Mouse (Mus musculus) forebrain, embryonic 14.5 days (tissue): ENCODE measurements around the gene Fam205a1. TPM values are rescaled to one million over a fixed set of nuclear protein-coding genes. Genes with fewer than 3 reads are reported as not detected.
A peak's percentile ranks its signal among the peaks of the same experiment; 100 is the strongest.

ENCODE experiments used
- ATAC-seq: fragments of 200-750 bp; cut with Nextera tagmentation; 2 replicates; pipeline ENCODE4 v1.8.0; 2017; ENCODE audit warnings: mild to moderate bottlenecking, moderate library complexity
- DNase-seq: peaks from one replicate; pipeline ENCODE4 v3.0.0-alpha.2; 2015; ENCODE audit warnings: low spot score
- H3K27ac ChIP-seq: fragments of 300-500 bp; sonication (generic); 2 replicates; pipeline ENCODE4 v1.5.1; 2014; ENCODE audit warnings: low read depth, mild to moderate bottlenecking, control low read depth, low read length, moderate library complexity
- H3K27me3 ChIP-seq: fragments of 300-500 bp; sonication (generic); replicated peaks from 2 replicates; pipeline ENCODE4 v1.6.1; 2014; ENCODE audit warnings: low read length, control low read depth, mixed read lengths; ENCODE audit not compliant: control insufficient read depth, insufficient read depth
- H3K36me3 ChIP-seq: fragments of 300-500 bp; sonication (generic); 2 replicates; pipeline ENCODE4 v1.6.1; 2014; ENCODE audit warnings: low read length, control low read depth; ENCODE audit not compliant: control insufficient read depth, insufficient read depth
- H3K4me1 ChIP-seq: fragments of 300-500 bp; sonication (generic); 2 replicates; pipeline ENCODE4 v1.6.1; 2014; ENCODE audit warnings: antibody characterized with exemption, low read length, control low read depth; ENCODE audit not compliant: control insufficient read depth, insufficient read depth
- H3K4me2 ChIP-seq: fragments of 300-500 bp; sonication (generic); 2 replicates; pipeline ENCODE4 v1.6.1; 2014; ENCODE audit warnings: mild to moderate bottlenecking, control low read depth, low read length
- H3K4me3 ChIP-seq: fragments of 300-500 bp; sonication (generic); 2 replicates; pipeline ENCODE4 v1.5.1; 2014; ENCODE audit warnings: low read depth, low read length, control low read depth
- H3K9ac ChIP-seq: fragments of 300-500 bp; sonication (generic); 2 replicates; pipeline ENCODE4 v1.6.1; 2014; ENCODE audit warnings: mild to moderate bottlenecking, low read length, control low read depth, moderate library complexity
- H3K9me3 ChIP-seq: fragments of 300-500 bp; sonication (generic); replicated peaks from 2 replicates; pipeline ENCODE4 v1.6.1; 2016; ENCODE audit warnings: low read length, control low read depth, mixed read lengths; ENCODE audit not compliant: control insufficient read depth
- WGBS: fragments of 180-500 bp; shearing (Covaris S2); extraction: QIAGEN DNeasy Blood & Tissue Kit; methylation state at CpG from one replicate; pipeline ENCODE4 v1.1.7; 2014; 5-methylcytosine and 5-hydroxymethylcytosine counted together
- polyA plus RNA-seq: library from polyadenylated mRNA; unstranded; fragments of >200 nt; fragmentation: Nextera tagmentation; extraction: Ambion mirVana; gene quantifications from 2 replicates; pipeline ENCODE4 v1.2.1, GENCODE M21; 2014

The Fam205a1 gene
- polyA plus RNA-seq, 1 experiment from 2014 or later = not detected

DNA sequence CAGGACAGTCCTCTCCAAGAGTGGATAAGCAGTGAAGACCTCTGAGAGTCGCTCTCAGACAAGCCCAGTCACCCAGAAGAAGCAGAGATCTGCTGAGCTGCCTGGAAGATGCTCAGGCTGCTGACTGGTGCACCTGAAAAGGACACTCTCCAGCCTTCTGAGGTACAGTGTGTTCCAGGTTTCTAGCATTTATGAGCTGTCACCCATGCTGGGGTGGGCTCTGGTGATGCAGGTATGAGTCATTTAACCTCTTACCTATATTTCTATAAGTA, 26.9 kb upstream of the Fam205a1 start:
- no peak for DNase-seq

DNA sequence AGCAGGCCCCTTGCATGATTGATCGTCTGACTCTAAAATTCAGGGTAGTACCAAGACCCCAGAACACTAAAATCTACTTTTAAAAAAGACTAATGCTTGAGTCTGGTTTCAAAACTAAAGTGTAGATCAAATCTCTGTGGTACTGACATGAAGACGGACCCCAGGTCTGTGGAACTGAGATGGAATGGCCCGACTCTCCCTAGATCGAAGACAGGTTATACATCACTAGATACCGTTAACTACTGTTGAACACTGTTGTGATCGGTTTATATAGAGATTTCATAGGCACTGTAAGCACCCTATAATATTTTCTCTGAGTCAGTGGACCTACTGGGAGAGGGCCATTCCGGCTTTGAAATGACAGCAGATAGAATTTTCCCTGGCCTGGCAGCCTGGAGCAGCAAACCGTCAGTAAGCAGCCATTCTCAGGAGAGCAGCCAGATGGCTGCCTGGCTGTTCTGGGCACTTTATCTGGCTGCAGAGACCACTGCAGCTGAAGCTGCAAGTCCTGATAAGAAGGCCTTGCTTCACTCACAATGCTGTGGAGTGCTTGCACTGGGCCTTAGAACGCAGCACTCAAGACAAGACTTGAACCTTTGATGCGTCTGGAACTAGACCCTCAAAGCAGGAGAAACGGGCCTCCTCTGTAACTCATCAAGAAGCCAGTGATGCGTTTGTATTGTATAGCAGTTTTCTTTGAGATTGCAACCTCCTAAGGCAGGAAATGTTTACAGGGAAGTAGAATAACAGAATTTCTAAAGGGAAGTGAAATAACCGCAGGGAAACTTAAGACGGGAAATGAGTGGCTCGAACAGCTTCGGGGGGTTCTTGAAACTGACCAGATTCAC, 26.4 kb upstream of the Fam205a1 start:
- H3K27ac ChIP-seq = no peak overlapping the region

More for the DNA sequence above, 26.9 kb upstream of the Fam205a1 start:
- H3K4me2 ChIP-seq = no peak overlapping the region
- ATAC-seq = no peak
- no peak overlapping the region for H3K4me3 ChIP-seq
- H3K36me3 ChIP-seq = no peaks in the 10 kb centered on the region
- H3K4me1 ChIP-seq = no peaks in the 10 kb centered on the region
- H3K9ac ChIP-seq = no peak overlapping the region
- H3K9me3 ChIP-seq = no peaks in the 10 kb centered on the region
- H3K27me3 ChIP-seq = no peaks in the 10 kb centered on the region
- H3K27ac ChIP-seq = no peak overlapping the region
- 15% methylated on average over 1 of the region's 1 CpGs for WGBS

DNA sequence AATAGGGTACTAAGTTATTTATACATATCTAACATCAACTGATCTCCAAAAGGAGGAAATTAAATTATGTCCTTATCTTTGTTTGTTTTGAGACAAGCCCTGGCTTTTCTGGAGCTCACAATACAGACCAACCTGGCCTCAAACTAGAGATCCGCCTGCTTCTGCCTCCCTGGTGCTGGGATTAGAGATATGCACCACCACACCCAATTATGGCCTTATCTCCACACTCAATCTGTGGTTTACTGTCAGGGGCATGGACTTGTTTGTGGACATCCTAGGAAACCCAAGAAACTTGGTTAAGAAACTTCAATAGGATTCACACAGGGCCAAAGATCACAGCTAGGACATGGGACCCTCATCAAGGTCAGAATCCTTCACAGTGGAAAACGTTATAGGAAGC, 24.0 kb upstream of the Fam205a1 start:
- Histone ChIP-seq H3K27me3 (no peaks in the 10 kb centered on the region), H3K4me1 (no peaks in the 10 kb centered on the region), H3K9ac (no peak overlapping the region), H3K36me3 (no peaks in the 10 kb centered on the region), H3K4me2 (no peak overlapping the region), H3K27ac (no peak overlapping the region), H3K9me3 (no peaks in the 10 kb centered on the region), H3K4me3 (no peak overlapping the region)
- ATAC-seq = no peak
- DNase-seq = no peak
- WGBS = 86% methylated on average over 2 of the region's 2 CpGs

More for the DNA sequence above, 26.4 kb upstream of the Fam205a1 start:
- DNase-seq (no peak), ATAC-seq (no peak)
- Histone ChIP-seq H3K27me3 (no peaks in the 10 kb centered on the region), H3K9ac (no peak overlapping the region), H3K9me3 (no peaks in the 10 kb centered on the region), H3K36me3 (no peaks in the 10 kb centered on the region), H3K4me1 (no peaks in the 10 kb centered on the region), H3K4me3 (no peak overlapping the region), H3K4me2 (no peak overlapping the region)
- WGBS = 88% methylated on average over 16 of the region's 16 CpGs

DNA sequence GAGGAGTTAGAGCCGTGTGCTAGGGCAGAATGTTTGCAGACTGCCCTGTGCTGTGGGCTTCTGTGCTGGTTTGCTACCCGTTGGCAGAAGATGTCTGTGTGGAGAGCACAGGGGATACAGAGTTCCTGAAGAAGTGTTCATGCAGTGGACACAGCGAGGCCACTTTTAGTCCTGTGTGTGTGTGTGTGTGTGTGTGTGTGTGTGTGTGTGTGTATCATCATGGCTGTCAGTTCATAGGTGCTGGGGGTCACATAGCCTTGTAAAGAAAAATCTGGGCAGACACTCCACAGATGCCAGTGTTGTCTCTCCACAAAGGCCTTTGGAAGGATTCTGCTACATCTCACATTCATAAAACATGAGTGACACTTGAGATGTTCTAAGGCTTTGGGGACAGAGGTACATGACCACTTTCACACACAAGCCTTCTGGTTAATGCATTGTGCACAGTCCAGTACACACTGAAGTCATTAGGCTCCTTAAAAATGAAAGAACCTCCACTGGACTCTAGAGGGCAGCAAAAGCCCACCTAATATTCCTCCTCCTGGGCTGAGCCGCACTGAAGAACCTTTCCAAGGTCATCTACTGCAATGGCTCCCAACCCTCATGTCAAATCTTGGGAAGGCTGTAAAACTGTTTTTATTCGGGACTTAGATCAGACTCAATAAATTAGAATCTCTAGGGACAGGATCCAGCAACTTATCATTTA, 23.1 kb upstream of the Fam205a1 start:
- Histone ChIP-seq H3K36me3 (no peaks in the 10 kb centered on the region), H3K27ac (no peak overlapping the region), H3K4me2 (no peak overlapping the region), H3K9me3 (no peaks in the 10 kb centered on the region), H3K27me3 (no peaks in the 10 kb centered on the region), H3K9ac (no peak overlapping the region), H3K4me3 (no peak overlapping the region), H3K4me1 (no peaks in the 10 kb centered on the region)
- peak; percentile 88 for DNase-seq
- WGBS = 36% methylated on average over 5 of the region's 5 CpGs
- ATAC-seq = peak; percentile 95

DNA sequence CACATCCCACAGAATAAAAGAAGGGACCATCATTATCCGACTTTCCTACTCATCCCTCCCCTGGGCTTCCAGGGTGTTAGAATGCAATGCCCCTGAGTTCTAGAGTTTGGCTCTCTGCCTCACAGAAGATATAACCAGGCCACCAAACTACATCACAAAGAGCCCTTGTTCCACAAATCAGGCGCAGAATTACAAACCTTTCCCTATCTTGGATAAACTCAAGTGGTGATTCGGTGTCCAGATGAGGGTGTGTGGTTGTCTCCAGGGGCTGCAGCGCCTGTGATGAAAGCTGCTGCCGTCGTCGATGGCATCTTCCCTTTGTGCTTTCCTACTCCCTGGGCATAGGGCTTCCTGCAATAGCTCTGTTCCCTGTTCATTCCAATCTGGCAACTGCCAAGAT, 20.4 kb upstream of the Fam205a1 start, which contains the start of gene Fam205c:
TSS of gene Fam205c (minus strand) at position 101 of the 400 bp plus-strand sequence.
- Histone ChIP-seq H3K9me3 (no peaks in the 10 kb centered on the region), H3K4me1 (no peaks in the 10 kb centered on the region), H3K27me3 (no peaks in the 10 kb centered on the region), H3K4me3 (no peak within 1 kb of the TSS), H3K4me2 (no peak within 1 kb of the TSS), H3K36me3 (no peaks in the 10 kb centered on the region), H3K27ac (no peak within 1 kb of the TSS), H3K9ac (no peak within 1 kb of the TSS)
- WGBS = 87% methylated on average over 7 of the region's 7 CpGs
- ATAC-seq (no peak), DNase-seq (no peak)

DNA sequence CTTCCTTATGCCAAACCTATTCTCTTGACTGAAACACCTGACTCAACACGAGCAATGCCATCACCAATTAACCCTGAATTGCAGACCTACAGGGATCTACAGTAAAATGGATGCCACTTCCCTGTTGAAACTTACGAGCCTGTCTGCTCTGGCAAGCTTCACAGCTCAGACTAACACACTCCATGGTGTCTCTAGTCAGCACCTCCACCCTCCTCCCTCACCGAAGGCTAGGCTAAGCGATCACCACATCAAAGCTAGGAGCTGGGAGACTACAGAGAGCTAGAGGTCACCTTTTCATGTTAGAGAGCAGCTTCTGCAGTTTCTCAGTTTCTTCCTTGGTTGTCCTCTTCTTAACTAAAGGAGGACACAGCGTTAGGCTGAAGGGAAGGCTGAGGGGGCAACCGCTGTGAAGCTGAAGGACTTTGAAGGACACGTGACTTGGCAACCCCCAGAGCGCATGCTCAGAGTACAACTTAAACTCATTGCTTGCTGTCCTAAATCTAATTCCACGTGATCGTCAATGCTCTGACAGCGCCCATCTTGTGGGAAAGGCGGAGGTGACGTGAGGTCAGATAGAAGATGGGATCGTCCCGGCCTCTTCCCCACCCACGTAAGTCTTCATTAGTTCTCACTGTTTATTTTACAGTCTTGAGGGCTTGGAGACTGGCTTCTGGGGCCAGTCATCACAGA, 19.2 kb upstream of the Fam205a1 start:
- no peak overlapping the region for H3K4me3 ChIP-seq
- H3K4me1 ChIP-seq = no peaks in the 10 kb centered on the region
- H3K4me2 ChIP-seq = no peak overlapping the region
- H3K9me3 ChIP-seq = no peaks in the 10 kb centered on the region
- DNase-seq = no peak
- H3K27me3 ChIP-seq = no peaks in the 10 kb centered on the region
- no peaks in the 10 kb centered on the region for H3K36me3 ChIP-seq
- ATAC-seq = no peak
- WGBS = 88% methylated on average over 16 of the region's 16 CpGs
- no peak overlapping the region for H3K27ac ChIP-seq
- H3K9ac ChIP-seq = no peak overlapping the region

DNA sequence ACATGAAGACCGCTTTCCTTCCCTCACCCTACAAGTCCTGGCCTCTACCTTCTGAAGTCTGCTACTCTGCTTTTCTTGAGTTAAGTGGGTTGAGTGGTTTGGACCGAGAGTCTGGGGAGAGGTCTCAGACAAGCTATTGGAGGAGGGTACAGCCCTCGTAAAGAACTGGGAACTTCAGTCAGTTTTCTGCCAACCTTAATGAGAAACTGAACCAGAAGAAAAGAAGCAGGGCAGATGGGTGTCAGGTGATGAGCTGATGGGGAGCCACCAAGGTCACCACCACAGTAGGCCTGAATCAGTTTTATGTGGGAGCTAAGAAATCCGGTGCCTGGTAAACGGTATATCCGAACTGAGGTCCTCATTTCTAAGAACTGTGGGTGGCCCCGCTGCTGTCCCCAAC, 18.5 kb upstream of the Fam205a1 start:
- 95% methylated on average over 7 of the region's 7 CpGs for WGBS
- H3K27me3 ChIP-seq = no peaks in the 10 kb centered on the region
- no peaks in the 10 kb centered on the region for H3K36me3 ChIP-seq
- DNase-seq (no peak), ATAC-seq (no peak)
- no peaks in the 10 kb centered on the region for H3K4me1 ChIP-seq
- no peak overlapping the region for H3K4me2 ChIP-seq
- H3K9ac ChIP-seq = no peak overlapping the region
- H3K9me3 ChIP-seq = no peaks in the 10 kb centered on the region
- no peak overlapping the region for H3K4me3 ChIP-seq
- H3K27ac ChIP-seq = no peak overlapping the region

DNA sequence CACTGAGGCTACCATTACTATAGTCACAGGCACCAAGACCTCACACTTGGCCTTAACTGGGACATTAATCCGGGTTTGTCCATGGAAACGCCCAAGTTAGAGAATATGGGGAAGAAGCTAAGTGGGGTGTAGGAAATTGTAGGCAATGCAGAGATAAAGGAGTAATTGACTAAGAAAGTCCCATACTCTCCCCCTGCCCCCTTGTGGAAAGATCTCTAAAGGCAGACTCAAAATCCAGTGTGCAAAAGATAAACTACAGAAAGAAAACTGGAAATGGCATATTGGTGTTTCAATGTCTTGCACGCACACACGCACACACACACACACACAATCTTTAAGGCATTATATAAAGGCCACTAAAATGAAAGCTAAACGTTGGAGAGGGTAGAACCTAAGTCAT, 17.1 kb upstream of the Fam205a1 start:
- 83% methylated on average over 5 of the region's 5 CpGs for WGBS
- H3K36me3 ChIP-seq = no peaks in the 10 kb centered on the region
- no peak overlapping the region for H3K4me2 ChIP-seq
- H3K9me3 ChIP-seq = no peaks in the 10 kb centered on the region
- H3K4me3 ChIP-seq = no peak overlapping the region
- H3K27me3 ChIP-seq = no peaks in the 10 kb centered on the region
- no peak overlapping the region for H3K27ac ChIP-seq
- H3K4me1 ChIP-seq = no peaks in the 10 kb centered on the region
- DNase-seq (no peak), ATAC-seq (no peak)
- no peak overlapping the region for H3K9ac ChIP-seq

DNA sequence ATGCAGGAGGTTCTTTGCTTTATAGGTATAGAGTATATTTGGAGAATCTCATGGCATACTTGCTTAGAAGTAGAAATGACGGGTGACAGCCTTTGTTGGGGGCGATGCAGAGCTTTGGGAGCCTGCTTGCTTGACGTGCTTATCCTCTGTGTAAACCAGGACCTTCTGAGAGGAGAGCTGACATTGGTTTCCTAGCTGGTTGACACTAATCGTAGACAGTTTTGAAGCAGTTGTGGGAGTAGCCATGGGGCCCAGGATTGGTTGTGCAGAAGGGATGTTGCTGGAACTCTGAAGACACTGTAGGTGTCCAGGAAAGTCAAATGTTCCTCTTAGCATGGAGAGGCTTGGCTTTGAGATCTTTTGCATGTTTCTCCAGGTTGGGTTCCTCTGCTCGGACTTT, 14.5 kb upstream of the Fam205a1 start:
- Histone ChIP-seq H3K4me3 (no peak overlapping the region), H3K36me3 (no peaks in the 10 kb centered on the region), H3K4me1 (no peaks in the 10 kb centered on the region), H3K27me3 (no peaks in the 10 kb centered on the region), H3K27ac (no peak overlapping the region), H3K9ac (no peak overlapping the region), H3K9me3 (no peaks in the 10 kb centered on the region), H3K4me2 (no peak overlapping the region)
- WGBS = 90% methylated on average over 5 of the region's 5 CpGs
- ATAC-seq = no peak
- no peak for DNase-seq
